Mouse (Mus musculus) yolk sac, embryonic 10.5 days (tissue): ENCODE results near the gene Evpl.

Source experiments
- DNase-seq: peaks from one replicate; pipeline ENCODE4 v3.0.0-alpha.2; 2017; ENCODE audit warnings: low spot score

Evpl gene

DNA sequence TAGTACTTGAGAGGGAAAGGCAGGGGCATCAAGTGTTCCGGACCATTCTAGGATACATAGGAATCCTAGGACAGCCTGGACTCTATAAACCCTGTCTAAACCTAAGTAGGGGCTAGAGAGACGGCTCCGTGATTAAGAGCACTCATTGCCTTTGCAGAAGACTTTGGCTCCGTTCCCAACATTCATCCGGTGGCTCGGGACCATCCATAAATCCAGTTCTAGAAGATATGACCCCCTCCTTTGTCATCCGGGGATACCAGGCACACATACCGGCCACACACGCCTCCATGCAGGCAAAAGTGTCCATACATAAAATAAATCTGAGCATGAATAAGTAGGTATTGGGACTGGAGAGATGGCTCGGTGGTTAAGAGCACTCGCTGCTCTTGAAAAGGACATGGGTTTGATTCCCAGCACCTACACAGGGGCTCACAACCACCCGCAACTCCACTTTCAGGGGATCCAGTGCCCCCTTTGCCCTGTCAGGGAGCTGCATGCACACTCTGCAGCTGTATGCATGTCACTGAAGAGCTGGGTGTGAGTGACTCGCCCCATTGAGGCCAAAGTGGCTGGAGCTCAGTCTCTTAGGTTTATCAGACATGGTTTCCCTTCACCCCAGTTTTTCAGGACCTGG is 23.9 kb downstream of the Evpl start:
- DNase-seq: no peak

DNA sequence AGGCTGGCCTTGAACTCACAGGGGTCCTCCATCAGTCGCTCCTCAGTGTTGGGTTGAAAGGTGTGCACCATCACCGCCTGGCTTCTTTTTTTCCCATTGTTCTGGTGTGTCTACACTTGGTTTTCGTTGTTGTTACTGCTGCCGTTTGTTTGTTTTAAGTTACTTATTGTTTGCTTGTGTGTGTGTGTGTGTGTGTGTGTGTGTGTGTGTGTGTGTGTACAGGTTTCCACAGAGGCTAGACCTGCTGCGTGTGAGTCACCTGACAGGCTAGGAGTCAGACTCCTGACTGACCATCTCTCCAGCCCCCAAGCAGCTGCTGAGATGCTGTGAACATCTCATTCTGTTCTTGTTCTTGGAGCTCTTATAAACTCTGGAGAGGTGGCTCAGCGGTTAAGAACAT is 25.0 kb downstream of the Evpl start:
- peak; percentile 54 for DNase-seq

DNA sequence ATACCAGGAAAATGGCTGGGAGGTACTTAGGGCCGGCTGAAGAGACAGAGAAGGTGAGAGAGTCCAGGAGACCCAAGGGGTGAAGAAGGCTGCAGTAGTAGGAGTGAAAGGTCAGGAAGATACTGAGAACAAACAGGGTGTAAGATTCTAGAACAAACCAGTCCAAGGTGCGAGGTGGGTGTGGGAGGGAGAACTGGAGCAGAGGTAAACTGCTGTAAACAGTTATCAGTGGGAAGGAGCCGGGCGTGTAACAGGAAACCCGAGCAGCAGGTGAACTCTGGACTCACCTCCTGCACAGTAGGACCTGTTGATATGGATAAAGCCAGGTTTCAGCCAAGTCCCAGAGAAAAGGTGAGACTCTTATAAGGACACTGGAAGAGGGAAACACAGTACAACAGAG is 27.2 kb downstream of the Evpl start:
- peak; percentile 87 for DNase-seq

DNA sequence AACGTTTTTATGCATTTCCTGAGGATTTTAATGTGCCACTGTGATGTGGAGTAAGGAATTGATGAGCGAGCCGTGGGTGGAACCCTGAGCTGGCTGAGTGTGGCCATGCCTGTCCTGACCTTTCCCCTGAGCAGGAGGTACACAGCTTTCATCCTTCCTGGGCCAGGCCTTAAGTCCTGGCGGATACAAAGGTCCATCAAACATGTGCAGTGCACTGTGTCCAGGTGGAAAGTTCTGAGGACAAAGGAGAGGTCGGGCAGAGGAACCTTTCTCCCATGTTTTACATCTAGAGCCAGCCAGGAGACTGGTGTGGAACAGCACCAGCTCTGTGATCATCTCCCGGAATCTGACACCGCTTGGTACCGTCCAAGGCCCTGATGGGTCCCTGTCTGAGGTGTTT is 28.6 kb downstream of the Evpl start:
- peak; percentile 61 for DNase-seq

DNA sequence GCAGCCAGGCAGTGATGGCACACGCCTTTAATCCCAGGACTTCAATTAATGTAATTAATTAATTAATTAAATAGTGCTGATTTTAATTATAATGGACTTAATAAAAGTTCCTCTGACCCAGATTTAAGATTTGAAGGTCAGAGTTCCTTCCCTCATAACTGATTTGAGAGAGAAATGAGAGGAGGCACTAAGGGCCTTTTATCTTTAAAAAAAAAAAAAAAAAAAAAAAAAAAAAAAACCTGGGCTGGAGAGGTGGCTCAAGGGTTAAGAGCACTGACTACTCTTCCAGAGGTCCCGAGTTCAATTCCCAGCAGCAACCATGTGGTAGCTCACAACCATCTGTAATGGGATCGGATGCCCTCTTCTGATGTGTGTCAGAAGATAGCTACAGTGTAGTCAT is 29.2 kb downstream of the Evpl start:
- DNase-seq: no peak

DNA sequence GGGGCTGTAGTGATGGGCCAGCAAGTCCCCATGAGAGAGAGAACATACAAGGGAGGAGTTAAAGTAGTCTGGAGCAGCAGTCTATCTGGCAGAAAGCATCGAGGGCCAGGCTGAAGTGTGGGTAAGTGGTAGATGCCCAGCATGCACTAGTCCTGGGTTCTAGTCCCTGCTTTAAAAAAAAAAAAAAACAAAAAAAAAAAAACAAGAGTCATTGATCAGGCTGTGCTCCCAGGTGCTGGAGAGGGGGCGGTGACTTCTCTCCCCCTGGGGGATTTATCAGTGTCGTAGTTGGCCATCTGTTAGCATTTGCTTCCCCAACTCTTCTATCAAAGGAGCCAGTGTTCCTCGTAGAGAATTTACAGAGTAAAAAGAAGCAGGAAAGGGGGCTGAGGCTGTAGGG is 31.2 kb downstream of the Evpl start:
- no peak for DNase-seq

DNA sequence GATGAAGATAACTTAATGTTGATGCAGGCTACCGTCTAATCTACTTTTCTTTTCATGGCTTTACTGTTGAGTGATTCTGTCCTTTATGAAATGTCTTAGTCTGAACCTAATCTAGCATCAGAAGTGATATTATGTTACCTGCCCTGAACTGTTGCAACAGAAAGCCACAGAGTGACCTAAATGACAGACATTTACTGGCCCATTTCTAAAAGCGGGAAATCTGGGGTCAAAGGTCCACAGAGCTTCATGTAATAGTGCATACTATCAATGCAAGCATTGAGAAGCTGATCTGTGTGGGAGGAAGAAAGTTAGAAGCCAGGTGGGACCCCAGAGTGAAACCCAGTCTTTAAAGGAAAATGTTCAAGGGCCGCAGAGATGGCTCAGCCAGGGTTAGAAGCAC is 34.7 kb downstream of the Evpl start:
- no peak for DNase-seq

DNA sequence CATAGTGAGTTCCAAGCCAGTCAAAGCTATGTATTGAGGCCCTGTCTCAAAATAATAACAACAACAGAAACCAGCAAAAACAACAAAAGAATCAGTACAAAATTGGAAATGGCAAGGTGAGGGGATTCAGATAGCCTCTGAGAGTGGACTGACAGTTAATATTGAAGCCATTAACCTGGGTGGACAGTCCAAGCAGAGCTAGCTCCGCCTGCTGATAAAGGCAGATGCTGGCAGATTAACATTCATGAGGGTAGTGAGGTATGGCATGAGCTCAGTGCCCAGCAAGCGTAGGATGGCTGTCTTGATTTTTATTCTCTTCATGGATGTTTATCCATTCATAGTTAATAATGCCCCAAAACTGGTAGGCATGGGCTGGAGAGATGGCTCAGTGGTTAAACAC is 36.7 kb downstream of the Evpl start:
- no peak for DNase-seq

DNA sequence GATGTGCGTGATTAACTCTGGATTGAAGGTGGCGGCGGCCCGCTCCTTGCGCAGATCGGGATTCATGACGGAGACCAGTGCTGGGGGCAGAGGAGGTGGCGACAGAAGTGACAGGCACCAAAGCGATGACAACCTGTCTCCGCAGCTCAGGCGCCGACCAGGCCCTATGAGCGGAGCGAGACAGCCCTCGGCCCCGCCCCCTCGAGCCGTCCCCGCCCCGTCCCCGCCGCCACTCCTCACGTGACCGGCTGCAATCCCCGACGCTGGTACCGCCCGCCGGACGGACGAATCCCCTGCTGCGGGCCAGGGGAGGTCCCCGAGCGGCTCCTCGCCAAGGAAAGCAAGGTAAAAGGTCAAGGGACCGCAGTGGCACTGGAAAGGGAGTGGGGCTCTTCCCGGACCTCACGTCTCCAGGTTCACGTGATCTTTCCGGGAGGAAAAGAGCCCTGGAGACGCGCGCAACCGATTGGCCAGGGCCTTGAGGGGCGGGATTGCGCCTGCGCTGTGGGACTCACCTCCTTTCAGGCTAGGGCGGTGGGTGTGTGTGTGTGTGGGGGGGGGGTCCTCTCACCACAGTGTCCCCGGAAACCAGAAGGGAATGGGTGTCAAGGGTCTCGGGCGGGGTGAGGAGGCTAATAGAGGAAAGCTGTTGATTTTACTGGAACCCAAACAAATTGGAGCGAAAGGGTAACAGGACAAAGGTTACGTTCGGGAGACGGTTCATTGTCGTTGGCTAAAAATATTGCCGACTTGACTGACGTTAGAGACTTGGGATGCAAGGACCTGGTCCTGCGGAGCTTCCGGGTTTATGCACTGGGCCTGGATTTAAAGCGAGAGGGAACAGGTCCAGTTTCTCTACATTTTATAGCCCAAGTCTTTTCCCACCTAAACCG is 39.0 kb downstream of the Evpl start, which contains the start of the genes Ten1 and Acox1:
Gene Ten1 (plus strand): TSS at position 217 of the 893 bp plus-strand sequence.
Gene Acox1 (minus strand): TSS at position 407 of the 893 bp plus-strand sequence.
- DNase-seq: peak; percentile 99

DNA sequence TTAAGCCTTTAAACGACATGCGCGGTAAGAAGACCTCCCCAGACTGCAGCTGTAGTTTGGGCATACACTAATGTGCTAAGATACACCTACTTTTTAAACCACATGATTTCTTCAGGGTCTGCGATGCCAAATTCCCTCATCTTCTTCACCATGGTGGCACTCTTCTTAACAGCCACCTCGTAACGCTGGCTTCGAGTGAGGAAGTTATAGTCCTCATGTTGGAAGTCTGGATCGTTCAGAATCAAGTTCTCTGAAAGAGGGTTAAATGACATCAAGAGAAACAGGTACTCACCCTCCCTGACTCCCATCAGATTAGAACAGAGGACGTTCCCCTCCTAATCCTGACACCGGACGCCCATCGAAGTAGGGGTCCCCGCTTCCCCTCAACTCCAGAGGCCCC is 39.7 kb downstream of the Evpl start:
- DNase-seq: no peak

DNA sequence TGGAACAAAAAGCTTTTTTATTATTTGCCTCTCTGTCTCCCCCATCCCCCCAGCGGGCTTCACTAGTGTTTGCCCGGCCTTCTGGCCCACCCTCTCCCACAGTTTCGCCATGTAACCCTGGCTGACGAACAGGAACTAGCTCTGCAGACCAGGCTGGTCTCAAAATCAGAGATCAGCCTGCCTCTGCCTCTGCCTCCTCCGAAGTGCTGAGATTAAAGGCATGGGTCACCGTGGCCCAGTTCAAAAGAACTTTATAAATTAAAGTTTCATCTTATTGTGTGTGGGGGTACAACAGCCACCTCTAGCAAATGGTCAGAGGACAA is 40.3 kb downstream of the Evpl start:
- no peak for DNase-seq

DNA sequence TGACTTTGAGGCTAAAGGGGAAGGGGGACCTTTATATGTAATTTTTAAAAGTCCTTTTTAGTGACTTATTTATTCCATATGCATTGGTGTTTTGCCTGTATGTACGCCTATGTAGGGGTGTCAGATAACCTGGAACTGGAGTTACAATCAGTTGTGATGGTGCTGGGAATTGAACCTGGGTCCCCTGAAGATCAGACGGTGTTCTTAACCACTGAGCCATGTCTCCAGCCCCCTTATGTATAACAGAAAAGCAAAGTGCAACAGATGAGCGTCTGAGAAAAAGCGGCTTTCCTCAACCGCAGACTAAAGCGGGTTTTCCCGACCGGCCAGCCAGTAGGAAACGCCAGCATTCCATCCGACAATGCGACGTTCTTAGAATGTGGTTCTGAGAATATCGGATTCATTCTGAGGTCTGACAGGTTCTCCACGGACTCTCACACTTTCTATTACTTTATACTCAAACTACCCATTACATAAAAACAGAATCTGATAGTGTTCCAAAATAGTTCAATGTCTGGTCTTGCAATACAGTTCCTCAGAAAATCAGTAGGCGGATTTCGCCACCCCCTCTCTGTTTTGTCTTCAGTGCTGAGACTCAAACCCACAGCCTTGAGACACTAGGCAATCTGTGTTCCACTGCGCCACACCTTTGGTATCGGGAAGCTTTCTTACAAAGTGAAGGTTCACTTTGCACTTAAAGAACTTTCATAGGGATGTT is 40.9 kb downstream of the Evpl start:
- DNase-seq: no peak

DNA sequence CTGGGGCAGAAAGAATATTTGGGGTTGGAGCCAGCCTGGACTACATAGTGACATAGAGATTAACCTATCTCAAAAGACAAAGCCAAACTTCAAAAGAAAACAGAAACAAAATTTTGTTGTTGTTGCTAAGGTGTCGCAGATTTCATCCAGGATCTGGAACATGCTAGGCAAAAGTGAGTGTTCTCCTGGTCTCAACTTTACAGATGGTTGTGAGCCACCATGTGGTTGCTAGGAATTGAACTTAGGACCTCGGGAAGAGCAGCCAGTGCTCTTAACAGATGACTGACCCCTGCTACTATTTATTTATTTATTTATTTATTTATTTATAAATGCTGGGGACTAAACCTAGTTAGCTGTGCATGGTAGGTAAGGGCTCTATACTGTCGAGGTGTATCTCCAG is 41.5 kb downstream of the Evpl start:
- DNase-seq: no peak

DNA sequence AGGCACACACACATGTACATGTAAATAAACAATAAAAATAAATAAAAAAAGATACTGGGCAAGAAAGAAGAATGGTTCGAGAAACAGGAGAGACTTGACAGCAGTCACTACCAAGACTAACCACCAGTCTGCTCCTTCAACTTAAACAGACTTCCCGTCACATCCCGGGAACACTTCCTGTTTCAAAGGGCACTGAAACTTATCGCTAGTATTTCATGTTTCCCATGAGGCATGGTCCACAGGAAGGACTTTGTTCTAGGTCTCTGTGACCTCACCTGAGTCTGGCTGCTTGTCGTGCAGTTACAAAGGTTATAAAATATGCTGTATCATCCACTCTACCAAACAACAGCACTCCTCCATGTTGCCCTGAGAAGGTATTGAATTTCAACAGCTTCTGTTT is 42.6 kb downstream of the Evpl start:
- DNase-seq: peak; percentile 76

DNA sequence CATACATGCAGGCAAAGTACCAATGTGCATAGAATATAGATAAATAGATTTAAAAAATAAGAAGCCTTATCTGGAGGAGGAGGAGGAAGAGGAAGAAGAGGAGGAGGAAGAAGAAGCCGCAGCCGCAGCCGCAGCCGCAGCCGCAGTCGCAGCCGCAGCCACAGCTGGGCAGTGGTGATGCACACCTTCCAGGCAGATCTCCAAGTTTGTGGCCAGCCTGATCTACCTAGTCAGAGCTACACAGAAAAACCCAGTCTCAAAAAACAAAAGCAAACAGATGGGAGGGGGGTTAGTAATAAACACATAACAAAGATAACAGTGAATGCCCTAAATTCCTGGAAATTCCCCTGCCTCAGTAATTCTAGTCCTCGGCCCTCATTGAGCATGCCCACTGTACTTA is 43.3 kb downstream of the Evpl start:
- no peak for DNase-seq

DNA sequence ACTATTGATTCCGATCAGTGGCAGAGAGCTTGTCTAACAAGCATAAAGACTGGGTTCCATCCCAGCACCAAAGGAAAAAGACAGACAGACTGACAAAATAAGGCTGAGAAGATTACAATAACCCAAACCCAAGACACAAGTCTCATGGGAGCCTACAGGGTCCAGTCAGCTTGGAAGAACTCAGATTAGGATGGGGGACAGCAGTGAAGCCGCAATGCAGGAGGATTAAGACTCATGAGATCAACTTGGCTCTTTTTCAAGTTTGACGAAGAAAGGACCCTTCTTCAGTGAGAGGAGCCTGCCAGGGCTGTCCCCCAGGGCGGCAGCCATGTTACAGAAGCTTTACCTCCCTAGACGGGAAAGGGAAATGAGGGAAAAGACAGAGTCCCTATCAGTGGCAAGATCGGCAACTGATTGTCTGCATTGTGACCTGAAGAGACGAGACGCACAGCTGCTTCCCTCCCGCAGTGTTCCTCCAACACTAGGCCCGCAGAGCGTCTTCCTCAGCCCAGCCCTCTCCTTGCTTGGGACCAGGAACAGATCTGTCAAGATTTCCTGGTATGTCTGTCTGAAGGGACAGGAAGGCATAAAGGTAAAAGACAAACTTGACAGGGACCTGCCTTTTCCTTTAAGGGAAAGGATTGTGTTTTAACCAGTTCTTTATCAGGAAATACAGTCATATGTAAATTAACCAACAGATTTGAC is 50.5 kb downstream of the Evpl start:
- no peak for DNase-seq

DNA sequence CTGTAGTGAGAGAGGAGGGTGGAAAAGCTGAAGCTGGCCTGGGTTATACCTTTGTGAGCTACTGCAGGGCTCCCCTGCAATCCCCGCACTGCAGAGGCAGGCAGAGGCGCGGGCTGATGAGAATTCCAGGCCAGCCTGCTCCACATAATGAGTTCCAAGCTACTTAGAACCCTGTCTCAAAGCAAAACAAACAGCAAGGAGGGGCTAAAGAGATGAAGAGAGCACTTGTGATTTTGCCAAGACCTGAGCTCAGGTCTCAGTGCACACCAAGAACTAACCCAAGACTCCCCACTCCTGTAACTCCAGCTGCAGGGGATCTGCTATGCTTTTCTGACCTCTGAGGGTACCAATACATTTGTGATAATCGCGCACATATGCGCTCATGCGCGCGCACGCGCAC is 51.5 kb downstream of the Evpl start:
- DNase-seq: no peak

DNA sequence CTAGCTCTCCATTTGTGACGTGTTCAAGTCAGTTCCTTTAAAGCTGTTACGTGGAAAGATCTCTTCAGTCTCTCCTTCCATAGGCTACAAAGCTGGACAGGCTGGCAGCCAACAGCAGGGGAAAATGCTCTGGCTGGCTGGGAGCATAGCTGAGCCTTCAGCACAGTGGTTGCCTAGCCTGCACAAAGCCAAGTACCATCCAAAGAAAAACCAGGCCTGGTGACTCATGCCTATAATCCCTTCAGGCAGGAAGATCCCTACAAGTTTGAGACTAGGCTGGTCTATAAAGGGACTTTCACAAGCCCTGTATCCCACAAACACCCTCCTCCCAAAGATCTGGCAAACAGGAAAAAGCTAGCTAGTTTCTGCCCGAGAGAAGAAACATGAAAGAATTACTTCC is 52.0 kb downstream of the Evpl start:
- no peak for DNase-seq

DNA sequence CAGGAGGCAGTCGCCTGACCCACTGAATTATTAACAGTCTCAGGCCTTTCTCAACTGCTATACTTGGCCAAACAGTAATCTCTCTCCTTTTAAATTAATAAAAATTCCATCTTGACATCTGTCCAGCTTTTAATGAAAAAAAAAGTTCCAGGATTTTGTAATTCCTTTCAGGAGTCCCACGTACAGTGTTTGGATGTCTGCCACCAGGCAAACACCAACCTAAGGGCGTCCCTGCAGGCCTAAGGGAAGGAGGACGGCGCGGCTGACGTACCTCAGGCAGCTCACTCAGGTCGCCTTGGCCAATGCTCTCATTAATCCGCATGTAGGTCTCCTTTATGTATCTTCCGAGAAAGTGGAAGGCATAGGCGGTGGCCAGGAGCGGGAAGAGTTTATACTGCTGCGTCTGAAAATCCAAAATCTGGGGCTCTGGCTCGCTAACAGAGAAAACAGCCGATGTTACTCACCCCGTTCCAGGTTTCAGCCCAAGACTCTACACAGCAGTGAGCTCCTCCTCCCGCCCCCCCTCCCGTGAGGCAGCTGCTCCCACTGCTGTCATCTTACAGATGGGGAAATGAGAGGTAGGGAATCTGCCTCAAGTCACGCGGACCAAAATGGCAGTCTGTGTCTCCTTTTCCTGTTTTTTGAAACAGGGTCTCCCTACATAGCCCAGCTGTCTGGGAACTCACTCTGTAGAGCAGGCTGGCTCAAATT is 59.3 kb downstream of the Evpl start:
- DNase-seq: no peak

DNA sequence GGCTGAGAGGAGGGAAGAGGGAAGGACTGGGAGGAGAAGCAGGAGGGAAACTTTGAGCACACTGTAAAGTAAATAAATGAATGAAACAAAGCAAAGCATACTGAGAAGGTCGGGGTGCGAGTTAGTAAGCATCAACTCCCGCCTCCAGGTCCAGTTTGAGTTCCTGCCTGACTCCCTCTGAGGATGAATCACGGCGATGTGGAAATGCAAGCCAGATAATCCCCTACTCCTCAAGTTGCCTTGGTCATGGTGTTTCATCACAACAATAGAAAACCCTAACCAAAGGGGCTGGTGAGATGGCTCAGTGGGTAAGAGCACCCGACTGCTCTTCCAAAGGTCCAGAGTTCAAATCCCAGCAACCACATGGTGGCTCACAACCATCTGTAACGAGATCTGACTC is 61.9 kb downstream of the Evpl start:
- no peak for DNase-seq

DNA sequence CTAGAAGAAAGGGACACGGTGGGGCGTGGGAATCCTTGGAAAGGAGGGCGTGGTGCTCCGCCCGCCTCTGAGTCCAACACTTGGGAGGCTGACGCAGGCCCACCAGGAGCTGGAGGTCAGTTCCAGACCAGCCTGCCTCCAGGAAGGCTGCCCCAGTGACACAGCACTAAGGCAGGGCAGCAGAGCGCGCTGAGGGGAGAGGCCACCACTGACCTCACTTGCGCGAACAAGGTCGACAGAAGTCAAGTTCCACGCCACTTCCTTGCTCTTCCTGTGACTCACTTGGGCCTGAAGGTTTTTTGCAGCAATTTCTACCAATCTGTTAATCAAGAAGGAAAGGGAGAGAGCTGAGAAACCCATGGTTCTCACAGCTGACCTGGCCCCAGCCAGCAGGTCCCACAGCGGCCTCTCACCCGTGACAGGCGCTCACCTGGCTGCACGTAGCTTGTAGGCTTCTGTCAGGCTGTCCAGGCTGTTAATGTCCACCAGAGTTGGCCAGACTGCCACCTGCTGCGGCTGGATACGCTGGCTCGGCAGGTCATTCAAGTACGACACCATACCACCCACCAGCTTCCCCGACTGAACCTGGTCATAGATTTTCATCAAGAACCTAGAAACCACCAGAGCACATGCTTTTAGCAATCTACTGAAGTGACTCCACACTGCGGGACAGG is 63.0 kb downstream of the Evpl start:
- no peak for DNase-seq
